Mouse (Mus musculus): ENCODE data around the gene Agfg2.
"Not testable (repeated sequence)": the region's sequence is repeated elsewhere in the genome, so short reads cannot be mapped to it uniquely, and the experiment has no call there.

Gene Agfg2

GRCm38 (mm10) chr5:137645091-137645651 is 39.4 kb downstream of the Agfg2 start:
- no peak for DNase-seq (ENCODE audit: low spot score)

- DNase-seq (ENCODE audit: low spot score) = no peak
Observed at GRCm38 (mm10) chr5:137644484-137644883, 40.0 kb downstream of the Agfg2 start.

GRCm38 (mm10) chr5:137642886-137643285 is 41.6 kb downstream of the Agfg2 start:
- no peak for DNase-seq (ENCODE audit: low spot score)

GRCm38 (mm10) chr5:137641054-137641453 is 43.5 kb downstream of the Agfg2 start, which contains the start of gene Sap25:
Gene Sap25, plus strand, starts transcription at chr5:137641334.
- DNase-seq (ENCODE audit: low spot score) = no peak

GRCm38 (mm10) chr5:137639472-137639871 is 45.1 kb downstream of the Agfg2 start:
- no peak for DNase-seq (ENCODE audit: low spot score)

- no peak for DNase-seq (ENCODE audit: low spot score)
Observed at GRCm38 (mm10) chr5:137633397-137634084, 51.0 kb downstream of the Agfg2 start.

GRCm38 (mm10) chr5:137631591-137631990 is 52.9 kb downstream of the Agfg2 start:
- DNase-seq (ENCODE audit: low spot score) = no peak

- no peak for DNase-seq (ENCODE audit: low spot score)
Observed at GRCm38 (mm10) chr5:137631171-137631570, 53.4 kb downstream of the Agfg2 start.

- no peak for DNase-seq (ENCODE audit: low spot score)
Observed at GRCm38 (mm10) chr5:137630602-137631001, 53.9 kb downstream of the Agfg2 start.

GRCm38 (mm10) chr5:137629906-137630545 is 54.5 kb downstream of the Agfg2 start:
- DNase-seq (ENCODE audit: low spot score) = no peak

GRCm38 (mm10) chr5:137629306-137629721 is 55.2 kb downstream of the Agfg2 start:
- DNase-seq (ENCODE audit: low spot score) = no peak

- DNase-seq (ENCODE audit: low spot score) = peak; percentile 95
Observed at GRCm38 (mm10) chr5:137628498-137629305, 55.8 kb downstream of the Agfg2 start, which contains the start of the genes Fbxo24, Lrch4 and Gm20605. Gene Fbxo24, minus strand, starts transcription at chr5:137629002. Gene Lrch4, plus strand, starts transcription at chr5:137629121. Gene Gm20605, plus strand, starts transcription at chr5:137629175.

- no peak for DNase-seq (ENCODE audit: low spot score)
Observed at GRCm38 (mm10) chr5:137627991-137628390, 56.5 kb downstream of the Agfg2 start.

GRCm38 (mm10) chr5:137623937-137624530 is 60.5 kb downstream of the Agfg2 start:
- no peak for DNase-seq (ENCODE audit: low spot score)

GRCm38 (mm10) chr5:137615347-137615746 is 69.2 kb downstream of the Agfg2 start:
- DNase-seq (ENCODE audit: low spot score) = no peak

GRCm38 (mm10) chr5:137614921-137615320 is 69.6 kb downstream of the Agfg2 start:
- not testable (repeated sequence) for DNase-seq (ENCODE audit: low spot score)

- no peak for DNase-seq (ENCODE audit: low spot score)
Observed at GRCm38 (mm10) chr5:137613550-137613949, 71.0 kb downstream of the Agfg2 start, which contains the start of gene Pcolce. Gene Pcolce, minus strand, starts transcription at chr5:137613784.

GRCm38 (mm10) chr5:137613076-137613475 is 71.5 kb downstream of the Agfg2 start:
- no peak for DNase-seq (ENCODE audit: low spot score)

GRCm38 (mm10) chr5:137611245-137611602 is 73.3 kb downstream of the Agfg2 start:
- DNase-seq (ENCODE audit: low spot score) = no peak

GRCm38 (mm10) chr5:137610548-137611244 is 73.8 kb downstream of the Agfg2 start:
- DNase-seq (ENCODE audit: low spot score) = no peak

GRCm38 (mm10) chr5:137610056-137610455 is 74.5 kb downstream of the Agfg2 start:
- DNase-seq (ENCODE audit: low spot score) = no peak

Data from urinary bladder, postnatal 10 days (tissue).